Mouse (Mus musculus) T-helper 17 cell (primary cell): ENCODE measurements at regions not wholly inside any gene's neighbourhood (a gene's known extent, or its start where the extent isn't known, plus 50 kb on each side); places are given as distances from the start of the nearest gene placed in this dataset.
"Not testable (repeated sequence)": the region's sequence is repeated elsewhere in the genome, so short reads cannot be mapped to it uniquely, and the experiment has no call there.

ENCODE experiments used
- in situ Hi-C, 2 experiments: fragments of 300-600 bp; cut with MboI, MseI; formaldehyde crosslinking; loops; 1 replicate in 1 of 2; 2 replicates in 1 of 2; pipeline ENCODE4 v1.15.1; 2025; ENCODE audit warnings: high pct_unique_total_duplicates in 2 of 2

DNA sequence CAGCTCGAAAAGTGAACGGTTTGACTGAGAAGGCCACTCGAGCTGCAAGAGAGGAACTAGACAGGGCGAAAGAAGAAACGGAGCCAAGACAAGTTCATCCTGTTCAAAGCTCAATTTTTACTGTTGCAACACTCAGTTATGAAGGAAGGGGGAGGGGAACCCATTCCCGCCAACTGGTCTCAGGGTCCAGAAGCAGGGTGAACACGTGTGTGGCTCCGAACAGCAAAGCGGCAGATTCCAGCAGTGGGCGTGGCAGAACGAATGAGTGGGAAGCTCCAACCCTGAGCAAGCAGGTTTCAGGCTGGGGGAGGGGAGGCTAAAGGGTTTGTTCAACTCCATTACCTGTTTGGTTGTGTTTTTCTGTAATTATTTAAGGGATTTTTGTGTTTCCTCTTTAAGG lies 193.8 kb downstream of the Gm17267 start:
- in situ Hi-C loops: loop anchor here in 1 of 2 experiments (25.0 kb wide), 1 partner anchor 1124 kb away; no protein-coding TSS in a partner anchor

- in situ Hi-C loops: loop anchor here in 1 of 2 experiments (25.0 kb wide), 1 partner anchor 1136 kb away; no protein-coding TSS in a partner anchor
These were observed 205.9 kb downstream of the Gm17267 start for GRCm38 (mm10) chrX:126223296-126223695.

- in situ Hi-C loops: loop anchor here in 1 of 2 experiments (25.0 kb wide), 1 partner anchor 1137 kb away; no protein-coding TSS in a partner anchor
These were observed 207.0 kb downstream of the Gm17267 start for GRCm38 (mm10) chrX:126224361-126224760.

- in situ Hi-C loops: not testable (repeated sequence)
These were observed 208.9 kb downstream of the Gm17267 start for GRCm38 (mm10) chrX:126226216-126226615.
